Mouse (Mus musculus): Measurements from ENCODE around the gene Il1rl1. TPM values are rescaled to one million over a fixed set of nuclear protein-coding genes. Genes with fewer than 3 reads are reported as not detected.

Gene Il1rl1
- total and polyA plus RNA-seq, 2 experiments: under 0.01 TPM; not detected in 1

DNA sequence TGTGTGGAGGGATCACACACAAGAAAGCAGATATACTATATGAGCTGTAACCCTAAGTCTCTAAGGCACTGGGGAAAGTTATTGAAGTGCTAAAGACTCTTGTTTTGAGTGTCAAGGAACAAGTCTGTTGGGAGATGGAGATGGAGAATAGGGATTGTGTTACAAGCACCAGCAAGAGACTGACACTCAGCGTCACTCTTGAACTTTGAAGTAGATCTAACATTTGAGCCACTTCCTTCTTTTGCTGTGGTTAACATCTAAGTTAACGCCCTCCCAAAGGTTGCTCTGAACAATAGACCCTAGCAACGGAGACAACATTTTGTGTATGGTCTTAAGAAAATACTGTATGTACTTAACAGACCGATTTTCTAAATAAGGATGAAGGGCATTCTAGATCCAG is 44.3 kb downstream of the Il1rl1 start:
- no peaks in the 10 kb centered on the region for H3K4me1 ChIP-seq (ENCODE audit: control insufficient read depth, insufficient read depth, low read length)

DNA sequence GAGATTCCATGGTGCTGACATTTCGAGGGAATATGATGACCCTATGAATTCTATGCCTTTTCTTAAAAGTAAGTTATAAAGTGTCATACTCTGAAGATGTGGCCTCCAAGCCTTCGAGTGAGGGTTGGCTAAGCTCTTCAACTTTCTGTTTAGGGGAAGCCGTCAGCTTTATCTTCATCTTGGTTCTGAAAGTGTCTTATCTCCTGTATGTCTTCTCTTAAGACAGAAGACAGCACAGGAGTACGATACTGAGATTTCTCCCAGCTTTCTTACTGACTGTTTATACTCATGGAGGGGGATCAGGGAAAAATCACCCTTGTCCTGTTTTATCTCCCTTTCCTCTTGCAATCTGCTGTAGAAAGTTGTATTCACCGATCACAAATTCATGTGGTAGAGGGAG is 45.0 kb downstream of the Il1rl1 start:
- no peak overlapping the region for H3K27ac ChIP-seq (replicated peaks; ENCODE audit: insufficient read depth, low read depth, low read length)
- no peak for TF ChIP-seq CTCF (IDR thresholded peaks at IDR 0.05; ENCODE audit: low read depth, low read length)
- TF ChIP-seq POLR2A (IDR thresholded peaks at IDR 0.05; ENCODE audit: extremely low read depth, insufficient read depth, low read length): no peak
- WGBS: 78% methylated on average over 5 of the region's 5 CpGs

More for the DNA sequence above, 44.3 kb downstream of the Il1rl1 start:
- no peaks in the 10 kb centered on the region for H3K79me2 ChIP-seq (ENCODE audit: control insufficient read depth, insufficient read depth, low read length)
- no peak overlapping the region for H3K4me3 ChIP-seq (ENCODE audit: insufficient read depth, low read depth, low read length)
- 78% methylated on average over 4 of the region's 4 CpGs for WGBS
- no peak overlapping the region for H3K27ac ChIP-seq (replicated peaks; ENCODE audit: insufficient read depth, low read depth, low read length)
- TF ChIP-seq POLR2A (IDR thresholded peaks at IDR 0.05; ENCODE audit: extremely low read depth, insufficient read depth, low read length) (no peak), CTCF (IDR thresholded peaks at IDR 0.05; ENCODE audit: low read depth, low read length) (no peak)
- no peaks in the 10 kb centered on the region for H3K36me3 ChIP-seq (ENCODE audit: control insufficient read depth, insufficient read depth, low read length)
- no peaks in the 10 kb centered on the region for H3K27me3 ChIP-seq (ENCODE audit: control insufficient read depth, insufficient read depth, low read length)
- H3K9ac ChIP-seq (ENCODE audit: low read depth, low read length): no peak overlapping the region
- no peak for DNase-seq (ENCODE audit: extremely low read depth, low read depth, low spot score)

DNA sequence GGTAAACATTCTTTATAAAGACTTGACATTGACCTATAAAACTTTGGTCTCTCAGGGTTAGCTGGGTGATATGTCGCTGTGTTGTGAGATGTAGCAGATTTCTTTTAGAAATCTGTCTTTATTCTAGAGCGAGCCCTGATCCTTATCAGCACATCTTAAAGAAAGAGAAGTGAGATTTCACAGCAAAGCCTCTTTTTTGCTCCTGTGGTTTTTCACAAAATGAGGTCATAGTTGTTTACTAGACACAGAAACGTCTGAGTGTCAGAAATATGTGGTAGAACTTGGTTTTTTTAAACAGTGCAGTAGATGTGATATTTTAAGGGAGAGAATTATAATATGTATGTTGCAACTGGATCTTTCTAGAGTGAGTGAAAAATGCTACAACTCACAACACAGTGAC is 46.3 kb downstream of the Il1rl1 start:
- peak; percentile 10 for DNase-seq (ENCODE audit: extremely low read depth, low read depth, low spot score)
- TF ChIP-seq POLR2A (IDR thresholded peaks at IDR 0.05; ENCODE audit: extremely low read depth, insufficient read depth, low read length) (no peak), CTCF (IDR thresholded peaks at IDR 0.05; ENCODE audit: low read depth, low read length) (no peak)
- Histone ChIP-seq H3K36me3 (ENCODE audit: control insufficient read depth, insufficient read depth, low read length) (no peaks in the 10 kb centered on the region), H3K9ac (ENCODE audit: low read depth, low read length) (no peak overlapping the region), H3K4me3 (ENCODE audit: insufficient read depth, low read depth, low read length) (no peak overlapping the region), H3K79me2 (ENCODE audit: control insufficient read depth, insufficient read depth, low read length) (no peaks in the 10 kb centered on the region), H3K27me3 (ENCODE audit: control insufficient read depth, insufficient read depth, low read length) (no peaks in the 10 kb centered on the region), H3K4me1 (ENCODE audit: control insufficient read depth, insufficient read depth, low read length) (no peaks in the 10 kb centered on the region), H3K27ac (replicated peaks; ENCODE audit: insufficient read depth, low read depth, low read length) (no peak overlapping the region)
- WGBS: 54% methylated on average over 3 of the region's 3 CpGs

More for the DNA sequence above, 45.0 kb downstream of the Il1rl1 start:
- Histone ChIP-seq H3K36me3 (ENCODE audit: control insufficient read depth, insufficient read depth, low read length) (no peaks in the 10 kb centered on the region), H3K4me1 (ENCODE audit: control insufficient read depth, insufficient read depth, low read length) (no peaks in the 10 kb centered on the region), H3K79me2 (ENCODE audit: control insufficient read depth, insufficient read depth, low read length) (no peaks in the 10 kb centered on the region), H3K4me3 (ENCODE audit: insufficient read depth, low read depth, low read length) (no peak overlapping the region), H3K9ac (ENCODE audit: low read depth, low read length) (no peak overlapping the region), H3K27me3 (ENCODE audit: control insufficient read depth, insufficient read depth, low read length) (no peaks in the 10 kb centered on the region)
- no peak for DNase-seq (ENCODE audit: extremely low read depth, low read depth, low spot score)

DNA sequence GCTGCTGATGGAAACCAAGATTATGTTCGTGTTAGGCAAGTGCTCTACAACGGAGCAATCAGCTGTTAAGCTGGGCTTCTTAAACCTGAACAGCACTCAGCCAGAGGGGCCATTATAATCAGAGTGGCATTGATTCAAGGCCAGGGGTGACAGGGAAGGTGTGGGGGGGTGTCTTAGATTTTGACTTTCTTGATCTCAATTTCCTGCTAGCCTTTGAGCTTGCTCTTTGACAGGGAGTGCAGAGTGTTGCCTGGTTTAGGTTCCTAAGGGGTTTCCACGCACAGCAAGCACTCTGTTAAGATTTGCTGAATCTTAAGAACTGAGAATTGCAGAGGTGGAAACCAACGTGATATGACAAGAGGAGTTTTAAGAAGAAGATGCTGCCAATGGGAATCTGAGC is 47.4 kb downstream of the Il1rl1 start:
- DNase-seq (ENCODE audit: extremely low read depth, low read depth, low spot score): no peak
- Histone ChIP-seq H3K4me1 (ENCODE audit: control insufficient read depth, insufficient read depth, low read length) (no peaks in the 10 kb centered on the region), H3K9ac (ENCODE audit: low read depth, low read length) (no peak overlapping the region), H3K79me2 (ENCODE audit: control insufficient read depth, insufficient read depth, low read length) (no peaks in the 10 kb centered on the region), H3K27me3 (ENCODE audit: control insufficient read depth, insufficient read depth, low read length) (no peaks in the 10 kb centered on the region), H3K27ac (replicated peaks; ENCODE audit: insufficient read depth, low read depth, low read length) (no peak overlapping the region), H3K36me3 (ENCODE audit: control insufficient read depth, insufficient read depth, low read length) (no peaks in the 10 kb centered on the region), H3K4me3 (ENCODE audit: insufficient read depth, low read depth, low read length) (no peak overlapping the region)
- 67% methylated on average over 4 of the region's 4 CpGs for WGBS
- TF ChIP-seq CTCF (IDR thresholded peaks at IDR 0.05; ENCODE audit: low read depth, low read length) (no peak), POLR2A (IDR thresholded peaks at IDR 0.05; ENCODE audit: extremely low read depth, insufficient read depth, low read length) (no peak)

DNA sequence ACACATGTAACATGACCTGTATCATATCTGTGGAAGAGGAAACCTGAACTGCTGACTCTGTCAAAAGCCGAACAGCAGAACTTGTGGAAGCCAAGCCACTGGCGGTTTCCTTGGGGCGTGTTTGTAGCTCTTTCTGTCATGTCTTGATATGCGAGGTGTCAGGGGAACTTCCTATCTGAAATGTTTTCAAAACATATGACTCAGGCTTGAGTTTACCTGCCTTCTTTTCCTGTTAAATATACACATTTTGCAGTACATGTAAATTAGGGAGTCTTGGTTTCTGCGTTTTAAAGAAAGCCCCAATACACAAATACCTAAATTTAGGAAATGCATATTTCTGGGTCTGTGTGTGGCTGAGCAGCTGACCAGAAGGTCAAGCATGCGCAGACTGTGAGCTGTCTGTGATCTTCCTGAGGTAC is 50.1 kb downstream of the Il1rl1 start:
- Histone ChIP-seq H3K9ac (ENCODE audit: low read depth, low read length) (no peak overlapping the region), H3K27me3 (ENCODE audit: control insufficient read depth, insufficient read depth, low read length) (no peaks in the 10 kb centered on the region), H3K27ac (replicated peaks; ENCODE audit: insufficient read depth, low read depth, low read length) (no peak overlapping the region), H3K4me3 (ENCODE audit: insufficient read depth, low read depth, low read length) (no peak overlapping the region), H3K36me3 (ENCODE audit: control insufficient read depth, insufficient read depth, low read length) (no peaks in the 10 kb centered on the region), H3K4me1 (ENCODE audit: control insufficient read depth, insufficient read depth, low read length) (no peaks in the 10 kb centered on the region), H3K79me2 (ENCODE audit: control insufficient read depth, insufficient read depth, low read length) (no peaks in the 10 kb centered on the region)
- TF ChIP-seq CTCF (IDR thresholded peaks at IDR 0.05; ENCODE audit: low read depth, low read length) (no peak), POLR2A (IDR thresholded peaks at IDR 0.05; ENCODE audit: extremely low read depth, insufficient read depth, low read length) (no peak)
- 71% methylated on average over 6 of the region's 6 CpGs for WGBS
- DNase-seq (ENCODE audit: extremely low read depth, low read depth, low spot score): no peak

DNA sequence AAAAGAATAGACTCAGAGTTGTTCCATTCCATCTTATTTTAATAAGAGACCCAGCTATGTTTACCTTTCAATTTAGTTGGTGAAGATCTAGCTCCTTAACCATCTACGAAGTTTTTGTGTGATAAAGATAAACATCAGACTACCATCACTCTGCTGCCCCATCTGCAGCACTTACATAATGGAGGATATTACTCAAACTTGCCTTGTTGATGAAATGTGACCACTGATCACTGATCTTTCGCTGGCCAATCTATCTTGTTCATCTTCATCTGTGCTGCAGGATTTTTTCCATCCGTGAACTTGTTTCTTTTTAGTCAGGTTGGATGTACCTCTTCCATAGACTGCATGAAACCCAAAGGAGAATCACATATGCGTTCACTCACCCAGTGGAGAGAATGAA is 65.2 kb downstream of the Il1rl1 start:
- no peaks in the 10 kb centered on the region for H3K79me2 ChIP-seq (ENCODE audit: control insufficient read depth, insufficient read depth, low read length)
- no peaks in the 10 kb centered on the region for H3K4me1 ChIP-seq (ENCODE audit: control insufficient read depth, insufficient read depth, low read length)
- H3K4me3 ChIP-seq (ENCODE audit: insufficient read depth, low read depth, low read length): no peak overlapping the region
- H3K36me3 ChIP-seq (ENCODE audit: control insufficient read depth, insufficient read depth, low read length): no peaks in the 10 kb centered on the region
- 84% methylated on average over 4 of the region's 4 CpGs for WGBS
- no peak for TF ChIP-seq POLR2A (IDR thresholded peaks at IDR 0.05; ENCODE audit: extremely low read depth, insufficient read depth, low read length)
- TF ChIP-seq CTCF (IDR thresholded peaks at IDR 0.05; ENCODE audit: low read depth, low read length): no peak
- H3K9ac ChIP-seq (ENCODE audit: low read depth, low read length): no peak overlapping the region
- no peaks in the 10 kb centered on the region for H3K27me3 ChIP-seq (ENCODE audit: control insufficient read depth, insufficient read depth, low read length)
- no peak overlapping the region for H3K27ac ChIP-seq (replicated peaks; ENCODE audit: insufficient read depth, low read depth, low read length)
- no peak for DNase-seq (ENCODE audit: extremely low read depth, low read depth, low spot score)

Data from liver, adult 2 months (tissue).